Comparison of ENCODE assay signal across 31 mouse cellular contexts in the genomic region with DNA sequence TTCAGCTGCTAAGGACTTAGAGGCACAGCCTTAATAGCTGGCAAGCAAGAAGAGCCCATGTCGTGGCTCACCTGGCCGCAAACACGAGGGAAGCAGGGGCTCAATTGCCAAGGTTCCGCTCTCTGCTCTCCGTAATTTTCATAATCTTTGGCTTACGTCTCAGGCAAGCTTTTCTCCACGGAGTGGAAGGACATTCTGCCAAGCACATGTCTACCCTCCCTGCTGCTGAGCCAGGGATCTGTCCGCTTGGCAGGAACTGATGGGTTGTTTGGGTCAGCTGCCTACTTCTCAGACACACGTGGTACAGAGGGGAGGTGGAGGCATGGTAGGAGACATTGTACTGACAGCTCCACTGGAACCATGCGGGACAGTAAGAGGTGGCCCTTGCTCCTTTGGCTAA.
A peak's percentile ranks its signal among the peaks of the same experiment; 100 is the strongest.
DNase-seq lines count a peak whose midpoint lies in the region; ATAC-seq lines count a peak whose summit lies in the region.
"Had no signal": no experiment of that assay in that cellular context is flagged by ENCODE, and none has a peak within 500 bp of the region (broad histone marks: within the 10 kb centered on the region; RNA-seq: fewer than 3 reads in every experiment).

No protein-coding gene starts in this region.

- 0 out of 2 replicates have a peak overlapping the region, but pooled peaks have one; percentile 6 for H3K9ac ChIP-seq in embryonic facial prominence, embryonic 14.5 days (ENCODE audit: low read depth, low read length)
- H3K9ac ChIP-seq: embryonic facial prominence, embryonic 12.5 days; forebrain, embryonic 15.5 days; hindbrain, embryonic 14.5 days; limb, embryonic 15.5 days; liver, embryonic 14.5 days; lung, embryonic 14.5 days; midbrain, embryonic 12.5 days; neural tube, embryonic 13.5 days had no signal

- no peaks in the 10 kb centered on the region for H3K36me3 ChIP-seq in embryonic facial prominence, embryonic 14.5 days (ENCODE audit: control insufficient read depth, insufficient read depth, low read length)
- H3K36me3 ChIP-seq in embryonic facial prominence, embryonic 10.5 days (replicated peaks) = no peaks in the 10 kb centered on the region
- H3K36me3 ChIP-seq: embryonic facial prominence, embryonic 12.5 days; forebrain, embryonic 10.5 days; forebrain, embryonic 15.5 days; G1E; limb, embryonic 10.5 days; limb, embryonic 15.5 days; midbrain, embryonic 12.5 days; neural tube, embryonic 13.5 days had no signal

- no peak overlapping the region for H3K27ac ChIP-seq in embryonic facial prominence, embryonic 14.5 days (replicated peaks; ENCODE audit: low read depth, low read length)
- H3K27ac ChIP-seq in embryonic facial prominence, embryonic 10.5 days (replicated peaks) = no peak overlapping the region
- H3K27ac ChIP-seq: embryonic facial prominence, embryonic 12.5 days; forebrain, embryonic 10.5 days; forebrain, embryonic 15.5 days; hindbrain, embryonic 14.5 days; layer of hippocampus, adult 2 months; limb, embryonic 10.5 days; limb, embryonic 15.5 days; liver, embryonic 14.5 days; midbrain, embryonic 12.5 days; neural tube, embryonic 13.5 days had no signal

- no peaks in the 10 kb centered on the region for H3K9me3 ChIP-seq in embryonic facial prominence, embryonic 14.5 days (ENCODE audit: control insufficient read depth, low read length)
- H3K9me3 ChIP-seq in embryonic facial prominence, embryonic 10.5 days = no peaks in the 10 kb centered on the region
- H3K9me3 ChIP-seq: embryonic facial prominence, embryonic 12.5 days; forebrain, embryonic 10.5 days; forebrain, embryonic 15.5 days; G1E; limb, embryonic 10.5 days; limb, embryonic 15.5 days; midbrain, embryonic 12.5 days had no signal

- DNase-seq in embryonic facial prominence, embryonic 14.5 days (ENCODE audit: low spot score) = no peak
- no peak for DNase-seq in embryonic facial prominence, embryonic 10.5 days (ENCODE audit: low spot score)
- peak; percentile 61 for DNase-seq in brain, adult 2 months (ENCODE audit: low read depth, low spot score)
- DNase-seq in cerebellum, adult 8-10 months = peak; percentile 20
- peak; percentile 56 to 59 for DNase-seq in cerebellum, postnatal 25 days
- no peak for DNase-seq in lung, postnatal 4 days
- DNase-seq in layer of hippocampus, postnatal 36 days = no peak
- DNase-seq: adrenal gland, postnatal 14 days; gastrocnemius, postnatal 25 days; heart, adult 18-20 months; heart, postnatal 4 days; kidney, adult 18-20 months; kidney, postnatal 36 days; lung, embryonic 14.5 days; lung, postnatal 14 days; thymus, adult 2 months; thymus, postnatal 4 days had no signal

- H3K4me3 ChIP-seq in embryonic facial prominence, embryonic 14.5 days (ENCODE audit: low read depth, low read length) = no peak overlapping the region
- H3K4me3 ChIP-seq in embryonic facial prominence, embryonic 10.5 days = no peak overlapping the region
- H3K4me3 ChIP-seq: embryonic facial prominence, embryonic 12.5 days; forebrain, embryonic 10.5 days; forebrain, embryonic 15.5 days; layer of hippocampus, adult 2 months; limb, embryonic 10.5 days; limb, embryonic 15.5 days; midbrain, embryonic 12.5 days; neural tube, embryonic 13.5 days had no signal

- ATAC-seq in embryonic facial prominence, embryonic 14.5 days (ENCODE audit: low read depth) = no peak
- ATAC-seq: forebrain, embryonic 15.5 days; inflammation-experienced regulatory T-cells, adult 6 months; Patski had no signal

- H3K4me2 ChIP-seq in embryonic facial prominence, embryonic 14.5 days (ENCODE audit: low read depth, low read length) = no peak overlapping the region
- H3K4me2 ChIP-seq: embryonic facial prominence, embryonic 12.5 days; forebrain, embryonic 15.5 days; heart, embryonic 11.5 days; hindbrain, embryonic 14.5 days; limb, embryonic 15.5 days; lung, embryonic 14.5 days; midbrain, embryonic 12.5 days; neural tube, embryonic 13.5 days had no signal

- no peaks in the 10 kb centered on the region for H3K27me3 ChIP-seq in embryonic facial prominence, embryonic 14.5 days (replicated peaks; ENCODE audit: control insufficient read depth, insufficient read depth, low read length)
- H3K27me3 ChIP-seq in embryonic facial prominence, embryonic 10.5 days (replicated peaks; ENCODE audit: low read depth, poor library complexity, severe bottlenecking) = peaks cover 4% of the 10 kb centered on the region; the same call in 1 of the 2 replicates
- H3K27me3 ChIP-seq: embryonic facial prominence, embryonic 12.5 days; forebrain, embryonic 15.5 days; limb, embryonic 15.5 days; neural tube, embryonic 13.5 days; Patski had no signal

- H3K4me1 ChIP-seq in embryonic facial prominence, embryonic 14.5 days (ENCODE audit: control insufficient read depth, insufficient read depth, low read length) = 0 out of 2 replicates have a peak, but pooled peaks cover 2% of the 10 kb centered on the region
- H3K4me1 ChIP-seq in embryonic facial prominence, embryonic 10.5 days = no peaks in the 10 kb centered on the region
- H3K4me1 ChIP-seq: forebrain, embryonic 10.5 days; forebrain, embryonic 15.5 days; midbrain, embryonic 12.5 days; neural tube, embryonic 13.5 days had no signal

- 46% methylated on average over 10 of the region's 10 CpGs for WGBS in embryonic facial prominence, embryonic 14.5 days
- WGBS in embryonic facial prominence, embryonic 10.5 days = 78% methylated on average over 10 of the region's 10 CpGs

Comparison
In these comparisons a context has a peak if more than half of its experiments do, and no peak if none do; other contexts are left out.
1. DNase-seq: peak in brain, adult 2 months (single experiment), cerebellum, adult 8-10 months (single experiment) and cerebellum, postnatal 25 days (2 of 2); none in embryonic facial prominence, embryonic 14.5 days (single experiment), embryonic facial prominence, embryonic 10.5 days (single experiment), lung, postnatal 4 days (0 of 2) and layer of hippocampus, postnatal 36 days (0 of 2).